Mouse (Mus musculus) liver, embryonic 12.5 days (tissue): ENCODE measurements at regions not wholly inside any gene's neighbourhood (a gene's known extent, or its start where the extent isn't known, plus 50 kb on each side); places are given as distances from the start of the nearest gene placed in this dataset.
A peak's percentile ranks its signal among the peaks of the same experiment; 100 is the strongest.

Experiments
- ATAC-seq: fragments of 200-750 bp; cut with Nextera tagmentation; 2 replicates; pipeline ENCODE4 v1.8.0; 2017; ENCODE audit warnings: moderate number of reproducible peaks, mild to moderate bottlenecking, moderate library complexity
- H3K27ac ChIP-seq: fragments of 300-500 bp; sonication (generic); 2 replicates; pipeline ENCODE4 v1.5.1; 2016; ENCODE audit warnings: mild to moderate bottlenecking
- H3K27me3 ChIP-seq: fragments of 300-500 bp; sonication (generic); replicated peaks from 2 replicates; pipeline ENCODE4 v1.6.1; 2016; ENCODE audit warnings: mild to moderate bottlenecking, moderate library complexity
- H3K36me3 ChIP-seq: fragments of 300-500 bp; sonication (generic); 2 replicates; pipeline ENCODE4 v1.6.1; 2016; ENCODE audit warnings: mild to moderate bottlenecking, moderate library complexity
- H3K4me1 ChIP-seq: fragments of 300-500 bp; sonication (generic); 2 replicates; pipeline ENCODE4 v1.6.1; 2016
- H3K4me2 ChIP-seq: fragments of 300-500 bp; sonication (generic); 2 replicates; pipeline ENCODE4 v1.6.1; 2016; ENCODE audit warnings: mild to moderate bottlenecking, moderate library complexity
- H3K4me3 ChIP-seq: fragments of 300-500 bp; sonication (generic); 2 replicates; pipeline ENCODE4 v1.5.1; 2016; ENCODE audit warnings: mild to moderate bottlenecking, moderate library complexity
- H3K9ac ChIP-seq: fragments of 300-500 bp; sonication (generic); 2 replicates; pipeline ENCODE4 v1.6.1; 2016; ENCODE audit warnings: mild to moderate bottlenecking, moderate library complexity
- H3K9me3 ChIP-seq: fragments of 300-500 bp; sonication (generic); replicated peaks from 2 replicates; pipeline ENCODE4 v1.6.1; 2016; ENCODE audit warnings: mild to moderate bottlenecking, moderate library complexity
- WGBS: fragments of 180-500 bp; shearing (Covaris S2); methylation state at CpG from one replicate; pipeline ENCODE4 v1.1.7; 2016; ENCODE audit not compliant: insufficient replicate concordance; 5-methylcytosine and 5-hydroxymethylcytosine counted together

- H3K27ac ChIP-seq: 0 out of 2 replicates have a peak overlapping the region, but pooled peaks have one; percentile 13
- WGBS: 60% methylated on average over 13 of the region's 13 CpGs
- H3K4me3 ChIP-seq: no peak overlapping the region
- no peak overlapping the region for H3K4me2 ChIP-seq
- peaks cover 8% of the 10 kb centered on the region; the same call in 1 of the 2 replicates for H3K4me1 ChIP-seq
- no peaks in the 10 kb centered on the region for H3K27me3 ChIP-seq
- no peak overlapping the region for H3K9ac ChIP-seq
- no peaks in the 10 kb centered on the region for H3K9me3 ChIP-seq
- ATAC-seq: no peak
- no peaks in the 10 kb centered on the region for H3K36me3 ChIP-seq
These were observed 98.5 kb downstream of the Mis18a start for GRCm38 (mm10) chr16:90628605-90629120.

- no peak overlapping the region for H3K27ac ChIP-seq
- WGBS: 61% methylated on average over 9 of the region's 9 CpGs
- ATAC-seq: no peak
These were observed 101.1 kb downstream of the Mis18a start for GRCm38 (mm10) chr16:90626035-90626670.

GRCm38 (mm10) chr16:90625301-90626034, 101.7 kb downstream of the Mis18a start:
- Histone ChIP-seq H3K9me3 (no peaks in the 10 kb centered on the region), H3K4me2 (no peak overlapping the region), H3K27ac (no peak overlapping the region), H3K9ac (no peak overlapping the region), H3K4me3 (no peak overlapping the region), H3K4me1 (peaks cover 8% of the 10 kb centered on the region; the same call in 1 of the 2 replicates), H3K36me3 (no peaks in the 10 kb centered on the region), H3K27me3 (no peaks in the 10 kb centered on the region)
- ATAC-seq: no peak
- 70% methylated on average over 16 of the region's 16 CpGs for WGBS

More at GRCm38 (mm10) chr16:90626035-90626670, 101.1 kb downstream of the Mis18a start:
- no peaks in the 10 kb centered on the region for H3K9me3 ChIP-seq
- H3K4me1 ChIP-seq: peaks cover 8% of the 10 kb centered on the region; the same call in 1 of the 2 replicates
- no peak overlapping the region for H3K4me3 ChIP-seq
- no peak overlapping the region for H3K9ac ChIP-seq
- no peaks in the 10 kb centered on the region for H3K27me3 ChIP-seq
- no peaks in the 10 kb centered on the region for H3K36me3 ChIP-seq
- H3K4me2 ChIP-seq: no peak overlapping the region

DNA sequence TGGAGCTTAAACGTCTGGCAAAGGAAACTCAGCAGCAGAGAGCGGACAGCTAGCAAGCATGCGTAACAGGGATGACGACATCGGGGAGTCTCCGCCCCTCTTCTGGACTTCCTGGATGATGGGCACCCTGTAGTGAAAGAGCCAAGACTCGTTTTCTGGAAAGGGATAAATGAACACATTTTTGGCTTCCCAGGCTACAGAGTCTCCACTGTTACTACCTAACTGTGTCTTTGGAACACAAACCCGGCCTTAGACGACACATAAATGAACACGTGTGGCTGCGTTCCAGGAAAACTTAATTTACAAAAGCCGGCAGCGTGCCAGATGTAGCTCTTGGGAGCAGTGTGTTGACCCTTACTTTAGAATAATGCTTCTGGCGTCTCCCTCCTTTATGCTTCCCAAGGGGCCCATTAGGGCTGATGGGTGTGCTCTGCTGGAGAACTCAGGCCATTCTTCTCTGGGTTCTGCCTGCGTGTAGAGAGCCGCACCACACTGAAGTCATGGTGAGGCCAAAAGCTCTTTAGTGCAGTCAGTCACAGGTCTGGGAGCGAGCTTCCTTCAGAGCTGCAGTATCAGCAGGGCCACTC, 103.1 kb downstream of the Mis18a start:
- Histone ChIP-seq H3K36me3 (no peaks in the 10 kb centered on the region), H3K27ac (0 out of 2 replicates have a peak overlapping the region, but pooled peaks have one; percentile 36), H3K4me2 (no peak overlapping the region), H3K27me3 (no peaks in the 10 kb centered on the region), H3K9ac (no peak overlapping the region), H3K4me3 (no peak overlapping the region), H3K4me1 (no peaks in the 10 kb centered on the region), H3K9me3 (no peaks in the 10 kb centered on the region)
- no peak for ATAC-seq
- WGBS: 64% methylated on average over 17 of the region's 17 CpGs

DNA sequence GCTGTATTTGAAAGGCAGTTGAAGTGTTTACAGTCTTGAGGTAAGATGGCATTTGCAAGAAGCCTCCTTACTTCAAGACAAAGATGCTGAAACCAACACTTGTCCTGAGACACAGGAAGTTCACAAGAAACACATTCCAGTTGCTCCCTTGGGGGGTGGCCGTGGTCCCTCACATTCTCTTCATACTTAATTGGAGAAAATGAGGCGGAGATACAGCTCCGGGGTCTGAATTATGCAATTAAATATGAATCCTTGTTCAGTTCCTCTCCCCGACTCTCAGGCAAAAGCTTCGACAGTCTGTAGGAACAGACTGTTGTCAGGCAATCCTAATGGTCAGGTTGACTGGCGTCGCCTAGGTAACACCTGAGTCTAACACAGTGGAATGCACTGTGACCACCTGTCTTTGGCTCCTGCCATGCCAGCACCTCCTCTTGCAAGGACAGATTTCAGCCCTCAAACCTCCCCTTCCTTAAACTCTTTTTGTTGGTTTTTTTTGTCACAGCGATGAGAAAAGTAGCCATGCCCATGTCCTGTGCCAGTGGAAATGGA, 104.5 kb downstream of the Mis18a start:
- no peaks in the 10 kb centered on the region for H3K4me1 ChIP-seq
- H3K9me3 ChIP-seq: no peaks in the 10 kb centered on the region
- no peak overlapping the region for H3K4me2 ChIP-seq
- no peaks in the 10 kb centered on the region for H3K36me3 ChIP-seq
- H3K27me3 ChIP-seq: no peaks in the 10 kb centered on the region
- no peak overlapping the region for H3K4me3 ChIP-seq
- 64% methylated on average over 8 of the region's 8 CpGs for WGBS
- no peak overlapping the region for H3K27ac ChIP-seq
- no peak for ATAC-seq
- no peak overlapping the region for H3K9ac ChIP-seq

GRCm38 (mm10) chr16:90621761-90622411, 105.3 kb downstream of the Mis18a start:
- no peaks in the 10 kb centered on the region for H3K27me3 ChIP-seq
- ATAC-seq: no peak
- H3K4me3 ChIP-seq: no peak overlapping the region
- no peaks in the 10 kb centered on the region for H3K9me3 ChIP-seq
- H3K9ac ChIP-seq: no peak overlapping the region
- no peak overlapping the region for H3K4me2 ChIP-seq
- H3K4me1 ChIP-seq: no peaks in the 10 kb centered on the region
- H3K36me3 ChIP-seq: no peaks in the 10 kb centered on the region
- WGBS: 66% methylated on average over 13 of the region's 13 CpGs
- no peak overlapping the region for H3K27ac ChIP-seq

DNA sequence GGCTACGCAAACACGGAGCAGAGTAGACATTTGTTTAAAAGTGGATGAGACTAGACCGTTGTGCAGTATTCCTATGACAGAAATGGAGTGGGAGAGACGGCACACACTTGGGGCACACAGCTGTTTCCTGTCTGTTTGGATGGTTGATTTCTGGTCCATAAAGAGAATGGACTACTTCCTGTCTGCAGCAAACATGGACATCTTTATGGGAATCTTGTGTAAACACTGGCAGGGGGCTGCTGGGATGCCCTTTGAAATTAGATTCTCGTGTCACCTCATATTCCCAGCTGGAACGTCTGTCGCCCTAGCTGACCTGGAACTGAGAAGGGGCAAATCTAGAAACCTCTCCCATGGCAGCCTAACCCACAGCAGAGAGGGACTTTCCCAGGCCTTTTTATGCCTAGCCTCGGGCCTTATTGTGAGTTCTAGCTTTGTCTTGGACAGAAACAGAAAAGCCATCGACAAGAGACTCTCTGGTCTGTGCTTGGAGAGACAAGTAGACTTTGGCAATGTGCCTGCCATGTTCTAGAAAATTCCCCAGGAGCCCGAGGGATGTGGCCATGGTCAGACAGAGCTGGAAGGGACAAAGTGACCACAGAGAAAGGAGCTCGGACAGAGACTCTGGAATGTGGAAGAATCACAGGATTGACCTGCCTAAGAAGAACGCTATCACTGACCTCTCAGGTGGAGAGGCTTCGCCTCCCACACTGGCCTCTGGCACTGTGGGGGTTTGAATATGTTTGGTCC, 107.5 kb downstream of the Mis18a start:
- WGBS: 63% methylated on average over 13 of the region's 13 CpGs
- no peak for ATAC-seq
- Histone ChIP-seq H3K4me1 (no peaks in the 10 kb centered on the region), H3K9ac (no peak overlapping the region), H3K27me3 (no peaks in the 10 kb centered on the region), H3K36me3 (no peaks in the 10 kb centered on the region), H3K4me3 (no peak overlapping the region), H3K9me3 (no peaks in the 10 kb centered on the region), H3K27ac (no peak overlapping the region), H3K4me2 (no peak overlapping the region)

DNA sequence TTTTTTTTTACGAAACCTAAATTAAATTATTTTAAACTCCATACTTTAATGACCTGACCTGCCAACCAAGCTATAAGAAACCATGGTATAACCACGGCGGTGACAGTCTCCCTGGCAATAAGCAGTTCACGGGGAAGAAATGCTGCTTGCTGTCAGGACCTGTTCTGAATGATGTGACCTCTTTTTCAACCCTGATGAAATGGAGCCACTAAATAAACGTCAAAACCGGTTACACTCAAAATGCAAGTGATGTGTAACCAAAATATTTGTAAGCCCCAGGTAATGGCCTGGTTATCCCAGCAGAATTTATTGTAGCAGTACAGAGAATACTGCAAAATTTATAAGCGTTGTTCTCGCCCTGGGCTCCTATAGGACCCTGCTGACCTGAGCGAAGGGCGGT, 111.4 kb downstream of the Mis18a start:
- Histone ChIP-seq H3K4me2 (no peak overlapping the region), H3K4me3 (no peak overlapping the region), H3K36me3 (no peaks in the 10 kb centered on the region), H3K27me3 (no peaks in the 10 kb centered on the region), H3K4me1 (no peaks in the 10 kb centered on the region), H3K9me3 (no peaks in the 10 kb centered on the region), H3K9ac (no peak overlapping the region), H3K27ac (no peak overlapping the region)
- no peak for ATAC-seq
- WGBS: 71% methylated on average over 10 of the region's 10 CpGs

DNA sequence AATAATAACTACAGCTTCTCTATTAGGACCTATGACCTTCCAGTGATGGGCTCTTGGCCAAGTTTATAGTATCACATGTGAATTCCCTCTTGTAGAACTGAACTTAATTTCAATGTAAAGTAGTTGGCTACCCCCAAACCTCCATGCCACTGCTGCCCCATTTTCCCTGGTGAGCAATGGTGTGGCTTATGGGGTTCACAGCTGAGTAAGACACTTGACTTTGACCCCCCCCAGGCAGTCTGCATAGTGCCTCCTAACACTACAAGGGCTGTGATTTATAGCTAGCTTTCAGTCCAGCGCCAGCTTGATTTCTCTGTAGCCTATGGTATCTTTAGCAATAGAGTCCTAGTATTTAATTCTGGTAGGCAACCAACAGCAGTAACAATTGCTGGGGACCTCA, 113.1 kb downstream of the Mis18a start:
- no peaks in the 10 kb centered on the region for H3K9me3 ChIP-seq
- H3K27ac ChIP-seq: no peak overlapping the region
- no peaks in the 10 kb centered on the region for H3K27me3 ChIP-seq
- WGBS: 71% methylated on average over 1 of the region's 1 CpGs
- no peaks in the 10 kb centered on the region for H3K4me1 ChIP-seq
- no peak overlapping the region for H3K9ac ChIP-seq
- no peaks in the 10 kb centered on the region for H3K36me3 ChIP-seq
- no peak overlapping the region for H3K4me3 ChIP-seq
- no peak for ATAC-seq
- H3K4me2 ChIP-seq: no peak overlapping the region

DNA sequence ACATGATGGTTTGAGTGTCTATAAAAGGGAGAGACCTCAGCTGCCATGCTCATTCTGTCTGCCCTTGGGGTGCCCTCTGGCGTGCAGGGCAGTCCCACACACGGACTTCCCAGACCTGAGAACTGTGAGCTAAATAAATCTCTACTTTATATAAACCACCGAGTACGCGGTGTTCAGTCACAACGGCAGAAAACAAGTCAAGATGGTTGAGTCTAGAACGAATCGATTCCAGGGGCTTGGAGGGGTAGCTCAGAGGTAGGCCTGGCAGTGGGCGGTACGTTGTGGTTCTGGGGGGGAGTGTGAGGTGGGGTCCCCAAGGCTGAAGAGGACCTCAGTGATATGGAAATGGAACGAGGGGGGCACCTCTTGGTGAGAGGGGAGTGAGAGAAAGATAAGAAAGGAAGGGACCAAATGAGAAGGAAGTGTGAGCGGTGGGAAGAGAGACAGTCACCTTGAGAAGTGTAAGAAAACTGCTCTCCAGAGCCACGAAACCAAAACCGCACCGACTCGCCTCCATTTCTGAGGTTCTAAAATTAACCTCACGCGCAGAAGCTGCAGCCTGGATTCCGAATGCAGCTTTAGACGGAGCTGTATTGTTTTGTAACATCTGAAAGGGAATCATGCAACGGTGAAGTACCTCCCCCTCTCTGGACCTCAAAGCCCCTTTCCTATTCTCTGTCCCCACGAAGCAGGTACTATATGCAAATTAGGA, 117.0 kb downstream of the Mis18a start:
- 72% methylated on average over 22 of the region's 22 CpGs for WGBS

More for the DNA sequence above, 117.0 kb downstream of the Mis18a start:
- no peak overlapping the region for H3K4me3 ChIP-seq
- no peaks in the 10 kb centered on the region for H3K36me3 ChIP-seq
- no peak overlapping the region for H3K9ac ChIP-seq
- H3K27ac ChIP-seq: no peak overlapping the region
- no peaks in the 10 kb centered on the region for H3K4me1 ChIP-seq
- no peak overlapping the region for H3K4me2 ChIP-seq
- H3K27me3 ChIP-seq: no peaks in the 10 kb centered on the region
- ATAC-seq: no peak
- no peaks in the 10 kb centered on the region for H3K9me3 ChIP-seq
